ENCODE assay signal across 23 mouse cellular contexts in genomic region chr12:27363840-27364640, GRCm38 (mm10). TPM values are rescaled to one million over a fixed set of nuclear protein-coding genes. Genes with fewer than 3 reads are reported as not detected.
DNase-seq lines count a peak whose midpoint lies in the region; ATAC-seq and TF ChIP-seq lines count a peak whose summit lies in the region.
"Had no signal": no experiment of that assay in that cellular context is flagged by ENCODE, and none has a peak within 500 bp of the region (broad histone marks: within the 10 kb centered on the region; RNA-seq: fewer than 3 reads in every experiment).

No protein-coding gene starts in this region.

- no peak overlapping the region for H3K4me3 ChIP-seq in hindbrain, embryonic 11.5 days (ENCODE audit: low read depth, low read length)
- no peak overlapping the region for H3K4me3 ChIP-seq in hindbrain, embryonic 10.5 days
- 0 out of 2 replicates have a peak overlapping the region, but pooled peaks have one; percentile 9 for H3K4me3 ChIP-seq in hindbrain, embryonic 13.5 days
- H3K4me3 ChIP-seq in neural tube, embryonic 12.5 days = no peak overlapping the region
- H3K4me3 ChIP-seq: embryonic facial prominence, embryonic 12.5 days; heart, embryonic 12.5 days; limb, embryonic 12.5 days had no signal

- no peaks in the 10 kb centered on the region for H3K36me3 ChIP-seq in hindbrain, embryonic 11.5 days (ENCODE audit: control insufficient read depth, insufficient read depth, low read length)
- H3K36me3 ChIP-seq in hindbrain, embryonic 10.5 days = no peaks in the 10 kb centered on the region
- no peaks in the 10 kb centered on the region for H3K36me3 ChIP-seq in hindbrain, embryonic 13.5 days
- no peaks in the 10 kb centered on the region for H3K36me3 ChIP-seq in neural tube, embryonic 12.5 days
- H3K36me3 ChIP-seq: embryonic facial prominence, embryonic 12.5 days; heart, embryonic 12.5 days; limb, embryonic 12.5 days had no signal

- no peak overlapping the region for H3K9ac ChIP-seq in hindbrain, embryonic 11.5 days (ENCODE audit: low read depth, low read length)
- no peak overlapping the region for H3K9ac ChIP-seq in hindbrain, embryonic 13.5 days
- H3K9ac ChIP-seq in neural tube, embryonic 12.5 days = no peak overlapping the region
- H3K9ac ChIP-seq: embryonic facial prominence, embryonic 12.5 days; heart, embryonic 12.5 days; limb, embryonic 12.5 days; liver, embryonic 14.5 days had no signal

- H3K4me1 ChIP-seq in hindbrain, embryonic 11.5 days (replicated peaks; ENCODE audit: control insufficient read depth, insufficient read depth, low read length) = no peaks in the 10 kb centered on the region
- 0 out of 2 replicates have a peak, but pooled peaks cover 3% of the 10 kb centered on the region for H3K4me1 ChIP-seq in hindbrain, embryonic 10.5 days (replicated peaks)
- H3K4me1 ChIP-seq in hindbrain, embryonic 13.5 days (replicated peaks) = peaks cover 13% of the 10 kb centered on the region; the same call in 1 of the 2 replicates
- H3K4me1 ChIP-seq in neural tube, embryonic 12.5 days = peaks cover 4% of the 10 kb centered on the region; the same call in 1 of the 2 replicates
- H3K4me1 ChIP-seq: embryonic facial prominence, embryonic 12.5 days; limb, embryonic 12.5 days had no signal

- no peak overlapping the region for H3K27ac ChIP-seq in hindbrain, embryonic 11.5 days (ENCODE audit: low read depth, low read length)
- H3K27ac ChIP-seq in hindbrain, embryonic 10.5 days = no peak overlapping the region
- peak overlapping the region; percentile 75 for H3K27ac ChIP-seq in hindbrain, embryonic 13.5 days
- peak overlapping the region; percentile 53; the same call in 1 of the 2 replicates for H3K27ac ChIP-seq in neural tube, embryonic 12.5 days
- H3K27ac ChIP-seq: embryonic facial prominence, embryonic 12.5 days; limb, embryonic 12.5 days; liver, embryonic 14.5 days had no signal

- H3K9me3 ChIP-seq in hindbrain, embryonic 11.5 days (ENCODE audit: control insufficient read depth, low read length) = no peaks in the 10 kb centered on the region
- no peaks in the 10 kb centered on the region for H3K9me3 ChIP-seq in hindbrain, embryonic 10.5 days
- H3K9me3 ChIP-seq in hindbrain, embryonic 13.5 days = no peaks in the 10 kb centered on the region
- H3K9me3 ChIP-seq in neural tube, embryonic 12.5 days = no peaks in the 10 kb centered on the region
- H3K9me3 ChIP-seq: embryonic facial prominence, embryonic 12.5 days; heart, embryonic 12.5 days; limb, embryonic 12.5 days had no signal

- peak; percentile 75 for ATAC-seq in hindbrain, embryonic 11.5 days (ENCODE audit: low FRiP score)
- peak; percentile 77 for ATAC-seq in hindbrain, embryonic 13.5 days (ENCODE audit: low FRiP score)
- peak; percentile 95 for ATAC-seq in neural tube, embryonic 12.5 days (ENCODE audit: low FRiP score, low read depth)
- ATAC-seq: intestine, postnatal 0 days; lung, postnatal 0 days had no signal

- DNase-seq in hindbrain, embryonic 11.5 days (ENCODE audit: low spot score) = no peak
- no peak for DNase-seq in hindbrain, embryonic 10.5 days (ENCODE audit: low spot score)
- peak; percentile 87 for DNase-seq in brain, embryonic 14.5 days (ENCODE audit: low read depth)
- DNase-seq in adrenal gland, adult 18-20 months (ENCODE audit: low spot score in 2 of 2) = no peak
- no peak for DNase-seq in frontal cortex, postnatal 14 days (ENCODE audit: low spot score in 2 of 2)
- no peak for DNase-seq in adipocyte (ENCODE audit: low spot score)
- DNase-seq: cerebellum, adult 18-20 months; gastrocnemius, postnatal 25 days; heart, postnatal 36 days; kidney, postnatal 4 days; right cerebral cortex, adult 18-20 months; thymus, postnatal 4 days had no signal

- WGBS in hindbrain, embryonic 11.5 days = 75% methylated on average over 16 of the region's 16 CpGs
- 84% methylated on average over 16 of the region's 16 CpGs for WGBS in hindbrain, embryonic 10.5 days
- 46% methylated on average over 16 of the region's 16 CpGs for WGBS in hindbrain, embryonic 13.5 days
- 28% methylated on average over 16 of the region's 16 CpGs for whole genome bisulfite sequencing in neural tube, embryonic 12.5 days

- no peak overlapping the region for H3K4me2 ChIP-seq in hindbrain, embryonic 11.5 days (replicated peaks; ENCODE audit: low read depth, low read length)
- peak overlapping the region; percentile 40 for H3K4me2 ChIP-seq in hindbrain, embryonic 13.5 days
- H3K4me2 ChIP-seq in neural tube, embryonic 12.5 days (replicated peaks) = peak overlapping the region; percentile 36
- H3K4me2 ChIP-seq: embryonic facial prominence, embryonic 12.5 days; heart, embryonic 12.5 days; limb, embryonic 12.5 days had no signal

- no peaks in the 10 kb centered on the region for H3K27me3 ChIP-seq in hindbrain, embryonic 11.5 days (ENCODE audit: control insufficient read depth, insufficient read depth, low read length)
- H3K27me3 ChIP-seq in hindbrain, embryonic 10.5 days (ENCODE audit: insufficient read depth, poor library complexity, severe bottlenecking) = no peaks in the 10 kb centered on the region
- H3K27me3 ChIP-seq in hindbrain, embryonic 13.5 days = no peaks in the 10 kb centered on the region
- H3K27me3 ChIP-seq in neural tube, embryonic 12.5 days (replicated peaks) = no peaks in the 10 kb centered on the region
- H3K27me3 ChIP-seq: embryonic facial prominence, embryonic 12.5 days; heart, embryonic 12.5 days; limb, embryonic 12.5 days had no signal

- TF ChIP-seq CTCF in brain, embryonic 14.5 days (IDR thresholded peaks at IDR 0.05; ENCODE audit: borderline replicate concordance, extremely low read depth, insufficient read depth, insufficient read length) = no peak

- no peak for TF ChIP-seq POLR2A in brain, embryonic 14.5 days (IDR thresholded peaks at IDR 0.05; ENCODE audit: borderline replicate concordance, extremely low read depth, insufficient read depth, insufficient read length, poor library complexity, severe bottlenecking)

RNA-seq across cellular contexts. Expression of gene Sox11, which starts 21.7 kb away (rescaled TPM):
- polyA plus RNA-seq in hindbrain, embryonic 11.5 days (2014; fragmentation: Nextera tagmentation; extraction: Ambion mirVana) = 728 and 786 TPM in 2 replicates
- 295 and 388 TPM in 2 replicates for polyA plus RNA-seq in hindbrain, embryonic 10.5 days (2016; fragmentation: Nextera tagmentation; extraction: Ambion mirVana)
- polyA plus RNA-seq in brain, embryonic 14.5 days (2012; rRNA removed) = 238 and 273 TPM in 2 replicates
- polyA plus RNA-seq in hindbrain, embryonic 13.5 days (2015; fragmentation: Nextera tagmentation; extraction: Ambion mirVana) = 574 and 588 TPM in 2 replicates
- polyA plus RNA-seq in neural tube, embryonic 12.5 days (2016; fragmentation: Nextera tagmentation; extraction: Ambion mirVana) = 576 and 584 TPM in 2 replicates
- total RNA-seq in adrenal gland, adult 18-20 months (2021) = under 1 TPM; 0.06 to 0.10 TPM
- total RNA-seq: common myeloid progenitor, adult 5-6 weeks; megakaryocyte-erythroid progenitor cell, adult 5-6 weeks; neutrophil, adult 5-6 weeks had no signal

Comparison
In these comparisons a context has a peak if more than half of its experiments do, and no peak if none do; other contexts are left out.
1. H3K27ac ChIP-seq: peak in hindbrain, embryonic 13.5 days (single experiment) and neural tube, embryonic 12.5 days (single experiment); none in hindbrain, embryonic 11.5 days (single experiment) and hindbrain, embryonic 10.5 days (single experiment).
2. Peak in every context shown above with its lines, with median percentiles within 50 percentile points of each other: ATAC-seq.